Mouse (Mus musculus): ENCODE measurements around the gene Ms4a18. TPM values are rescaled to one million over a fixed set of nuclear protein-coding genes. Genes with fewer than 3 reads are reported as not detected.

The Ms4a18 gene
- polyA plus RNA-seq, 1 experiment from 2014 or later: not detected

GRCm38 (mm10) chr19:10984551-10984950, 33.3 kb downstream of the Ms4a18 start:
- Histone ChIP-seq H3K27me3 (no peaks in the 10 kb centered on the region), H3K4me2 (no peak overlapping the region), H3K9ac (replicated peaks) (no peak overlapping the region), H3K9me3 (no peaks in the 10 kb centered on the region), H3K27ac (no peak overlapping the region), H3K4me1 (replicated peaks) (peaks cover 3% of the 10 kb centered on the region; the same call in 1 of the 2 replicates), H3K4me3 (replicated peaks) (no peak overlapping the region), H3K36me3 (no peaks in the 10 kb centered on the region)
- WGBS: 74% methylated on average over 13 of the region's 13 CpGs
- no peak for ATAC-seq (ENCODE audit: insufficient number of reproducible peaks, insufficient read depth, low FRiP score, low TSS enrichment, low read depth)

- no peak for ATAC-seq (ENCODE audit: insufficient number of reproducible peaks, insufficient read depth, low FRiP score, low TSS enrichment, low read depth)
- WGBS: 27% methylated on average over 14 of the region's 14 CpGs
- no peaks in the 10 kb centered on the region for H3K9me3 ChIP-seq
- H3K9ac ChIP-seq (replicated peaks): no peak overlapping the region
- H3K4me1 ChIP-seq (replicated peaks): peaks cover 3% of the 10 kb centered on the region; the same call in 1 of the 2 replicates
- H3K27ac ChIP-seq: no peak overlapping the region
- peak overlapping the region; percentile 40 for H3K4me2 ChIP-seq
- H3K36me3 ChIP-seq: no peaks in the 10 kb centered on the region
- no peaks in the 10 kb centered on the region for H3K27me3 ChIP-seq
- H3K4me3 ChIP-seq (replicated peaks): no peak overlapping the region; the same call in 1 of the 2 replicates
Observed at GRCm38 (mm10) chr19:10983146-10983545, 34.7 kb downstream of the Ms4a18 start.

DNA sequence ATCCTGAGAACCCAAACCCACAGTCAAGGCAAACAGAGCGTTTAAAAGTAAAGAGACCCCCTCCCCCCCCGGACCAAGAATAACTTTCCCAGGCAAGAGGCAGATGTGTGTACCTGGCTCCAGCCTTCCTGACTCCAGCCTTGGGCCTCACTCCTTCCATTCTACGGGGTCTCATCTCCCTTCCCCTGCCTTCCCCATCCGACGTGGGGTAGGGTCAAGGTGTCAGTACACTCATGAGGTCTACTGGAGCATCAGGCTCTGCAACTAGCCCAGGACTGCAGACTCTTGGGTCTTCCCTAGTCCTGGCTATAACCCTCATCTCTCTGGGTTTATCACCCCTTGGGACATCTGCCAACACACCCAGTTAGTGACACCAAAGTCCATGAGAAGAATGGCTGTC, 37.6 kb downstream of the Ms4a18 start:
- no peak for ATAC-seq (ENCODE audit: insufficient number of reproducible peaks, insufficient read depth, low FRiP score, low TSS enrichment, low read depth)
- Histone ChIP-seq H3K9me3 (no peaks in the 10 kb centered on the region), H3K9ac (replicated peaks) (no peak overlapping the region), H3K4me2 (no peak overlapping the region), H3K4me1 (replicated peaks) (peaks cover 3% of the 10 kb centered on the region; the same call in 1 of the 2 replicates), H3K27ac (no peak overlapping the region), H3K4me3 (replicated peaks) (no peak overlapping the region), H3K27me3 (no peaks in the 10 kb centered on the region), H3K36me3 (no peaks in the 10 kb centered on the region)
- WGBS: 85% methylated on average over 5 of the region's 5 CpGs

GRCm38 (mm10) chr19:10979184-10980168, 38.4 kb downstream of the Ms4a18 start:
- Histone ChIP-seq H3K9ac (replicated peaks) (no peak overlapping the region), H3K27me3 (no peaks in the 10 kb centered on the region), H3K9me3 (no peaks in the 10 kb centered on the region), H3K27ac (no peak overlapping the region), H3K36me3 (no peaks in the 10 kb centered on the region), H3K4me2 (no peak overlapping the region), H3K4me1 (replicated peaks) (peaks cover 3% of the 10 kb centered on the region; the same call in 1 of the 2 replicates), H3K4me3 (replicated peaks) (no peak overlapping the region)
- 14% methylated on average over 18 of the region's 18 CpGs for WGBS
- ATAC-seq (ENCODE audit: insufficient number of reproducible peaks, insufficient read depth, low FRiP score, low TSS enrichment, low read depth): 0 out of 2 replicates have a peak, but pooled peaks have one; percentile 29

DNA sequence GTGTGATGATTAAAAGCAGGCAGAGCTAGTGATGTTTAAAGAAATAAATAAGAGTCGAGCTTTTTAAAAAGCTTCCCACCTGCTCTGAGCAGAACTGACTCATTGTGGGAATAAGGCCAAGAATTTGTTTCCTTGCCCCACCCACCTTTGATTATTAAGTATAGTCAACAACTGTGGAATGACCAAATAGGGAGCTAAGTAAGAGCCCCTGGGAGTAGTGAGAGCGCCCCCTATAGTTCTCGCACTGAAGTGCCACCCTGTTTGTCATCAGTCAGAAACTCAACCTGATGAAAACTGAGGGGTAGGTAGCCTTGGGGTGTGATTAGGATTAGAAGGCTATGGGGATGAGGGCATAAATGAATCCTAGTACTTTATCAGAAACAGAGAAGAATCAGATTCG, 41.5 kb downstream of the Ms4a18 start:
- ATAC-seq (ENCODE audit: insufficient number of reproducible peaks, insufficient read depth, low FRiP score, low TSS enrichment, low read depth): no peak
- no peaks in the 10 kb centered on the region for H3K27me3 ChIP-seq
- WGBS: 58% methylated on average over 4 of the region's 4 CpGs
- no peaks in the 10 kb centered on the region for H3K4me1 ChIP-seq (replicated peaks)
- no peak overlapping the region for H3K4me2 ChIP-seq
- no peak overlapping the region for H3K4me3 ChIP-seq (replicated peaks)
- no peaks in the 10 kb centered on the region for H3K36me3 ChIP-seq
- no peak overlapping the region for H3K27ac ChIP-seq
- no peak overlapping the region for H3K9ac ChIP-seq (replicated peaks)
- H3K9me3 ChIP-seq: 0 out of 2 replicates have a peak, but pooled peaks cover 6% of the 10 kb centered on the region

DNA sequence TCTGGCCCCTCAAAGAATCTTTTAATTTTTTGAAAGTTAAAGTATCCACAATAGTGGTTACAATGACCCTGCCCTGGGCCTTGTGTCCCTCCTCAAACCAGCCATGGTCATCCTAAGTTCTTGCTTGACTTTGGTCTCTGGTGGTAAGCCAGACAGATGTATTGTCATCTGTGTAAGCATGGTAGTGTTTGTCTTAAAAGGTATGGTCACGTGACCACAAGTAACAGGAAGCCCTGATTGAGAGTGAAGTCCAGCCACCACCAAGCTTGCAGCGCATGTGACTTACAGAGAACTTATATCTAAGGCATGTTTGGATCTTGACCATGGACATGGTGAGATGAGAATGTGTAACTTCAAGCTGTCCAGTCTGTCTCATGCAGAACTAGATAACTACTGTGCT, 42.6 kb downstream of the Ms4a18 start:
- Histone ChIP-seq H3K27ac (no peak overlapping the region), H3K4me1 (replicated peaks) (no peaks in the 10 kb centered on the region), H3K4me3 (replicated peaks) (no peak overlapping the region), H3K9ac (replicated peaks) (no peak overlapping the region), H3K9me3 (0 out of 2 replicates have a peak, but pooled peaks cover 6% of the 10 kb centered on the region), H3K36me3 (no peaks in the 10 kb centered on the region), H3K4me2 (no peak overlapping the region), H3K27me3 (no peaks in the 10 kb centered on the region)
- no peak for ATAC-seq (ENCODE audit: insufficient number of reproducible peaks, insufficient read depth, low FRiP score, low TSS enrichment, low read depth)
- 83% methylated on average over 2 of the region's 2 CpGs for WGBS

- Histone ChIP-seq H3K4me3 (replicated peaks) (no peak within 1 kb of the TSS), H3K27ac (no peak within 1 kb of the TSS; the same call in 1 of the 2 replicates), H3K4me2 (no peak within 1 kb of the TSS), H3K27me3 (no peaks in the 10 kb centered on the region), H3K9ac (replicated peaks) (no peak within 1 kb of the TSS), H3K4me1 (replicated peaks) (no peaks in the 10 kb centered on the region), H3K36me3 (no peaks in the 10 kb centered on the region), H3K9me3 (0 out of 2 replicates have a peak, but pooled peaks cover 6% of the 10 kb centered on the region)
- peak; percentile 52; the same call in 1 of the 2 replicates for ATAC-seq (ENCODE audit: insufficient number of reproducible peaks, insufficient read depth, low FRiP score, low TSS enrichment, low read depth)
- 23% methylated on average over 4 of the region's 4 CpGs for WGBS
Observed at GRCm38 (mm10) chr19:10974238-10974865, 43.5 kb downstream of the Ms4a18 start, which contains the start of gene Ms4a10. Gene Ms4a10 (minus strand): TSS chr19:10974670.

DNA sequence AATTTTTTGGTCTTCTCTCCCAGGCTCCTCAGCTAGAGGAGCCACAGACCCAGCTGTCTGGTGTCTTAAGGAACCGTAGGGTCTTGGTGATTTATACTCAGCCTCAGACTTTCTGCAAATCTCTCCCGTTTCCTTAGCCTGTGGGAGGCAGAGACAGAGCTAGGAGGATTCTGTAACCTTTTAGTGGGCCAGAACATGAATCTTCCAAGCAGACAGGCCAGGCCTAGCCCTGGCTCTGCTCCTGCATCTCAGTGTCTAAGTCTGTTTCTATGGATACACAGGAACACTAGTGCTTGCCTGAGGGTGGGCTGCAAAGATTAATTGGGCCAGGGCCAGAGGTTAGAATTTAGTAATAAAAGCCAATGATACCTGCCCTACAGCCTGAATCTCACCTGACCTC, 44.6 kb downstream of the Ms4a18 start:
- H3K9me3 ChIP-seq: 0 out of 2 replicates have a peak, but pooled peaks cover 6% of the 10 kb centered on the region
- H3K4me3 ChIP-seq (replicated peaks): no peak overlapping the region
- no peak overlapping the region for H3K4me2 ChIP-seq
- no peaks in the 10 kb centered on the region for H3K27me3 ChIP-seq
- ATAC-seq (ENCODE audit: insufficient number of reproducible peaks, insufficient read depth, low FRiP score, low TSS enrichment, low read depth): no peak
- H3K36me3 ChIP-seq: no peaks in the 10 kb centered on the region
- H3K27ac ChIP-seq: no peak overlapping the region
- 22% methylated on average over 2 of the region's 2 CpGs for WGBS
- H3K4me1 ChIP-seq (replicated peaks): no peaks in the 10 kb centered on the region
- H3K9ac ChIP-seq (replicated peaks): no peak overlapping the region

DNA sequence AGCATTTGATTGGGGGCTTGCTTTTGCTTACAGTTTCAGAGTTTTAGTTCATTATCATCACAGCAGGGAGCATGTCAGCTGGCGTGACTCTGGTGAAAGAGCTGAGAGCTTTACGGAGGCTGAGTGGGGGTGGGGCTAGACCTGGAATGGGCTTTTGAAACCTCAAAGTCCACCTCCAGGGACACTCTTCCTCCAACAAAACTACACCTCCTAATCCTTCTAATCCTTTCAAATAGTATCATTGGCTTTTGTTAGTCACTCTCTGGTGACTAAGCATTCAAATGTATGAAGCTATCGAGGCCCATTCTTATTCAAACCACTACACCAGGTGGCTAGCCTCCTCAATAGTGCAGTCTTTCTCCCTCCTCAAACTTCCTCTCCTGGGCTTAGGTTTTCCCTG, 45.2 kb downstream of the Ms4a18 start:
- no peak for ATAC-seq (ENCODE audit: insufficient number of reproducible peaks, insufficient read depth, low FRiP score, low TSS enrichment, low read depth)
- 60% methylated on average over 3 of the region's 3 CpGs for WGBS
- no peak overlapping the region for H3K27ac ChIP-seq
- H3K27me3 ChIP-seq: no peaks in the 10 kb centered on the region
- no peak overlapping the region for H3K9ac ChIP-seq (replicated peaks)
- no peaks in the 10 kb centered on the region for H3K4me1 ChIP-seq (replicated peaks)
- H3K36me3 ChIP-seq: no peaks in the 10 kb centered on the region
- 0 out of 2 replicates have a peak, but pooled peaks cover 6% of the 10 kb centered on the region for H3K9me3 ChIP-seq
- no peak overlapping the region for H3K4me2 ChIP-seq
- H3K4me3 ChIP-seq (replicated peaks): no peak overlapping the region

DNA sequence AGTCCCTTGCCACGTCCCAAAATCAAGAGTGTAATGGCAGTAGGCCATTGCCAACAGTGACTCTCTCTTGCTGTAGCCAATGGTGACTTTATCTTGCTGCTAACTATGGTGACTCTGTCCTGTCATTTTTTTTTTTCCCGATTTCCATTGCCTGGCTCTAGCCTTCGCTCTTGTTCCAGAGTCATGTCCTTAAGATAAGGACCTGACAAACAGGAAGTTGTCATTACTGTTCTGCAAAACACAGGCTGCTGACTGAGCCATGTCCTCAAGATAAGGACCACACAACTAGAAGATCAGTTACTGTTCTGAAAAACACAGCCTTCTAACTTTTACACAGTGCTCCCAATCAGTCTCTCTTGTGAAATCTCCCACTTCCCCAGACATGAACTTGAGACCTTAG, 47.4 kb downstream of the Ms4a18 start:
- Histone ChIP-seq H3K9me3 (0 out of 2 replicates have a peak, but pooled peaks cover 6% of the 10 kb centered on the region), H3K27me3 (peaks cover 5% of the 10 kb centered on the region; the same call in 1 of the 2 replicates), H3K9ac (replicated peaks) (no peak overlapping the region), H3K4me2 (no peak overlapping the region), H3K4me1 (replicated peaks) (no peaks in the 10 kb centered on the region), H3K27ac (no peak overlapping the region), H3K36me3 (no peaks in the 10 kb centered on the region), H3K4me3 (replicated peaks) (no peak overlapping the region)
- 79% methylated on average over 3 of the region's 3 CpGs for WGBS
- ATAC-seq (ENCODE audit: insufficient number of reproducible peaks, insufficient read depth, low FRiP score, low TSS enrichment, low read depth): no peak

GRCm38 (mm10) chr19:10968578-10968977, 49.3 kb downstream of the Ms4a18 start:
- no peaks in the 10 kb centered on the region for H3K36me3 ChIP-seq
- H3K27ac ChIP-seq: no peak overlapping the region
- 86% methylated on average over 7 of the region's 7 CpGs for WGBS
- 0 out of 2 replicates have a peak, but pooled peaks cover 6% of the 10 kb centered on the region for H3K9me3 ChIP-seq
- peaks cover 8% of the 10 kb centered on the region; the same call in 1 of the 2 replicates for H3K27me3 ChIP-seq
- no peak overlapping the region for H3K4me3 ChIP-seq (replicated peaks)
- no peak overlapping the region for H3K9ac ChIP-seq (replicated peaks)
- H3K4me2 ChIP-seq: no peak overlapping the region
- H3K4me1 ChIP-seq (replicated peaks): no peaks in the 10 kb centered on the region
- no peak for ATAC-seq (ENCODE audit: insufficient number of reproducible peaks, insufficient read depth, low FRiP score, low TSS enrichment, low read depth)
